Mouse (Mus musculus) ES-E14 (cell line): ENCODE data around the gene Apbb2.

ENCODE experiments used
- MAFK ChIP-seq: IDR thresholded peaks from 2 replicates; pipeline ENCODE4 v1.6.1; 2014; ENCODE audit warnings: mild to moderate bottlenecking, low read depth, low read length, inconsistent platforms; ENCODE audit not compliant: insufficient read depth
- ZNF384 ChIP-seq: IDR thresholded peaks from 2 replicates; pipeline ENCODE4 v1.6.1; 2012; ENCODE audit warnings: low read depth, low read length, inconsistent platforms

- no peak for TF ChIP-seq ZNF384
- TF ChIP-seq MAFK, result no peak
Observed at GRCm38 (mm10) chr5:66576299-66576698, 42.3 kb downstream of the Apbb2 start.
